Mouse (Mus musculus): ENCODE results near the gene Crygb. TPM values are rescaled to one million over a fixed set of nuclear protein-coding genes. Genes with fewer than 3 reads are reported as not detected.

Crygb gene
- total and polyA plus RNA-seq, 3 experiments = not detected

DNA sequence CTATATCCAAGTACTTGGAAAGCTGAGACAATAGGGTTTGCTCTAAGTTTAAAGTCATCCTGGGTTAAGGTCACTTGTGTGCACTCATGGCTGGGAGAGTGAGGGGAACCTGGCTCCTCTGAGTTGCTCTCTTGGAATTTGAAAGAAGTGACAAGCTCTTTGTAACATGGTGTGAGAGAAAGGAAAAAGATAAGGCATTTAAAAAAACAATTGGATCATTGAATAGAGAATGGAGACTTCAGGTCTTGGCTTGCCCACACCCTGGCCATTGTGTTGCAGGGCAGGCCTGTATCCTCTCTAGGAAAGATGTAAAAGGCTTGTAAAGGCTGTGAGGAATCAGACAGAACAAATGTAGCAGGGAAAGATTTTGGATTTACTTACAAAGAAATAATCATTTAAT lies 14.2 kb downstream of the Crygb start:
- H3K9me3 ChIP-seq (replicated peaks; ENCODE audit: insufficient read depth, low read length) = no peaks in the 10 kb centered on the region
- no peak overlapping the region for H3K9ac ChIP-seq (ENCODE audit: control insufficient read depth, low read depth, low read length, poor library complexity, severe bottlenecking)
- H3K4me1 ChIP-seq (ENCODE audit: control insufficient read depth in 1 of 2, insufficient read depth in 2 of 2, low read length in 2 of 2) = no peaks in the 10 kb centered on the region
- no peak for DNase-seq (ENCODE audit: low read depth, low spot score)
- no peaks in the 10 kb centered on the region for H3K36me3 ChIP-seq (ENCODE audit: control insufficient read depth in 1 of 2, insufficient read depth in 2 of 2, low read length in 2 of 2)
- TF ChIP-seq CHD2 (IDR thresholded peaks at IDR 0.05; ENCODE audit: low read length) = no peak
- no peak for TF ChIP-seq MYC (IDR thresholded peaks at IDR 0.05; ENCODE audit: low read depth, low read length)
- no peak for TF ChIP-seq ZKSCAN1 (IDR thresholded peaks at IDR 0.05; ENCODE audit: low read depth, low read length)
- no peak for TF ChIP-seq CTCF (IDR thresholded peaks at IDR 0.05 in 2 of 3, conservative IDR thresholded peaks at IDR 0.05 in 1 of 3; ENCODE audit: control insufficient read depth in 1 of 3, insufficient read depth in 1 of 3, low read depth in 2 of 3, low read length in 3 of 3, poor library complexity in 1 of 3, severe bottlenecking in 1 of 3)
- TF ChIP-seq MAFK (IDR thresholded peaks at IDR 0.05; ENCODE audit: borderline replicate concordance, low read depth, low read length) = no peak
- TF ChIP-seq NRF1 (IDR thresholded peaks at IDR 0.05; ENCODE audit: insufficient read depth, low read depth, low read length, poor library complexity, severe bottlenecking) = no peak
- TF ChIP-seq USF1 (IDR thresholded peaks at IDR 0.05; ENCODE audit: low read depth, low read length) = no peak
- no peak for TF ChIP-seq MAZ (IDR thresholded peaks at IDR 0.05; ENCODE audit: low read depth, low read length)
- no peak for TF ChIP-seq SMC3 (IDR thresholded peaks at IDR 0.05; ENCODE audit: low read depth, low read length)
- TF ChIP-seq POLR2A (IDR thresholded peaks at IDR 0.05; ENCODE audit: control insufficient read depth in 1 of 2, insufficient read depth in 1 of 2, low read depth in 1 of 2, low read length in 2 of 2, poor library complexity in 1 of 2) = no peak
- no peak for TF ChIP-seq ETS1 (IDR thresholded peaks at IDR 0.05; ENCODE audit: low read depth, low read length)
- TF ChIP-seq MYB (IDR thresholded peaks at IDR 0.05; ENCODE audit: low read depth, low read length) = no peak
- TF ChIP-seq ZMIZ1 (IDR thresholded peaks at IDR 0.05; ENCODE audit: low read depth, low read length) = no peak
- no peaks in the 10 kb centered on the region for H3K79me2 ChIP-seq (ENCODE audit: control insufficient read depth, insufficient read depth, low read length, poor library complexity)
- H3K27ac ChIP-seq (ENCODE audit: control insufficient read depth, low read depth, low read length) = no peak overlapping the region
- H3K4me3 ChIP-seq (ENCODE audit: control insufficient read depth in 1 of 2, insufficient read depth in 1 of 2, low read depth in 2 of 2, low read length in 2 of 2) = no peak overlapping the region
- H3K27me3 ChIP-seq (ENCODE audit: control insufficient read depth in 1 of 2, insufficient read depth in 2 of 2, low read length in 2 of 2) = no peaks in the 10 kb centered on the region

- Histone ChIP-seq H3K9ac (ENCODE audit: control insufficient read depth, low read depth, low read length, poor library complexity, severe bottlenecking) (no peak overlapping the region), H3K4me1 (ENCODE audit: control insufficient read depth in 1 of 2, insufficient read depth in 2 of 2, low read length in 2 of 2) (no peaks in the 10 kb centered on the region), H3K9me3 (replicated peaks; ENCODE audit: insufficient read depth, low read length) (no peaks in the 10 kb centered on the region), H3K79me2 (ENCODE audit: control insufficient read depth, insufficient read depth, low read length, poor library complexity) (no peaks in the 10 kb centered on the region), H3K4me3 (ENCODE audit: control insufficient read depth in 1 of 2, insufficient read depth in 1 of 2, low read depth in 2 of 2, low read length in 2 of 2) (no peak overlapping the region), H3K36me3 (ENCODE audit: control insufficient read depth in 1 of 2, insufficient read depth in 2 of 2, low read length in 2 of 2) (no peaks in the 10 kb centered on the region), H3K27ac (ENCODE audit: control insufficient read depth, low read depth, low read length) (no peak overlapping the region), H3K27me3 (ENCODE audit: control insufficient read depth in 1 of 2, insufficient read depth in 2 of 2, low read length in 2 of 2) (peaks cover 0 to 1% of the 10 kb centered on the region in 2 experiments; a peak in 1 of 4 replicates)
- TF ChIP-seq SMC3 (IDR thresholded peaks at IDR 0.05; ENCODE audit: low read depth, low read length) (no peak), ELF1 (IDR thresholded peaks at IDR 0.05; ENCODE audit: low read depth, low read length) (no peak), ZMIZ1 (IDR thresholded peaks at IDR 0.05; ENCODE audit: low read depth, low read length) (no peak), ZKSCAN1 (IDR thresholded peaks at IDR 0.05; ENCODE audit: low read depth, low read length) (no peak), BHLHE40 (IDR thresholded peaks at IDR 0.05; ENCODE audit: borderline replicate concordance, low read depth, low read length) (no peak), MYC (IDR thresholded peaks at IDR 0.05; ENCODE audit: low read depth, low read length) (no peak), ETS1 (IDR thresholded peaks at IDR 0.05; ENCODE audit: low read depth, low read length) (no peak), POLR2A (IDR thresholded peaks at IDR 0.05; ENCODE audit: control insufficient read depth in 1 of 2, insufficient read depth in 1 of 2, low read depth in 1 of 2, low read length in 2 of 2, poor library complexity in 1 of 2) (no peak), ZNF384 (IDR thresholded peaks at IDR 0.05; ENCODE audit: low read depth, low read length) (no peak), USF1 (IDR thresholded peaks at IDR 0.05; ENCODE audit: low read depth, low read length) (no peak), NRF1 (IDR thresholded peaks at IDR 0.05; ENCODE audit: insufficient read depth, low read depth, low read length, poor library complexity, severe bottlenecking) (no peak), MXI1 (IDR thresholded peaks at IDR 0.05; ENCODE audit: low read depth, low read length) (no peak), MEF2A (IDR thresholded peaks at IDR 0.05; ENCODE audit: extremely low read depth, insufficient replicate concordance, low read depth, low read length, poor library complexity, severe bottlenecking) (no peak)
- no peak for DNase-seq (ENCODE audit: low read depth, low spot score)
These were observed 17.9 kb downstream of the Crygb start for GRCm38 (mm10) chr1:65064201-65064600.
